Mouse (Mus musculus): ENCODE results near the gene Dsn1.

Dsn1 gene

DNA sequence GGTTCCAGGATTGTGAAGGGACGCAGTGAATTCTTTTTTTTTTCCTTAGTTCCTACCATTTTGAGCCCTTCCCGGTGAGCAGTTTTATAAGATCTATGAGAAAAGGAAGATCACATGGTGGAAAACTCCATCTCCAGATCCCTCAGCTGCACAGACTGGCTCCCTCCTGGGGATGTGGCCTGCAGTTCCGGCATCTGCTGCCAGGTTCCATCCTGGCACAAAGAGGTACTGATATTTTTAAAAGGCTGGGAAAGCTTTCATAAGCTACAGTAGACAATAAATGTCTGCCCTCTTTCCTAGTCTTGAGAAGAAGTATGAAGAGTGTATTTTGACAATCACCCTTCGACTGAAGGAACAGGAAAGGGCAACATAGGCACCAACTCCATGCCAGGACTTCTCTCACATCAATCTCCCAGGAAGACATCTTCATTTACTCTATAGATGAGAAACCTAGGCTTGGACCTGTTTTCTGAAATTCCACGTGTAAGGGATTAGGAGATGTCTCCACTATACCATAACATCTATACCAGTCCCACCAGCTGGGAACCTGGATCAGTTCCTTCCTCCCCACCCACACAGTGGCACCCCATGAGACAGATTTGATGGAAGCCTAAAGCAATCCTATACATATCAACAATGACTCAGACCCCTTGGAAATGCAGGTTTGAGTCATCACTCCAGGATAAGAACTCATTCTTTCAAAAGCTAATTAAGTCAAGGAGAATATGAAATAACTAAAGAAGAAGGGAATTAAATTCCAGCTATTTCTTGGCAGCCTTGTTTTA is 33.4 kb downstream of the Dsn1 start:
- DNase-seq (ENCODE audit: low spot score in 2 of 2) = peak in 1 of 2 experiments; percentile 40

DNA sequence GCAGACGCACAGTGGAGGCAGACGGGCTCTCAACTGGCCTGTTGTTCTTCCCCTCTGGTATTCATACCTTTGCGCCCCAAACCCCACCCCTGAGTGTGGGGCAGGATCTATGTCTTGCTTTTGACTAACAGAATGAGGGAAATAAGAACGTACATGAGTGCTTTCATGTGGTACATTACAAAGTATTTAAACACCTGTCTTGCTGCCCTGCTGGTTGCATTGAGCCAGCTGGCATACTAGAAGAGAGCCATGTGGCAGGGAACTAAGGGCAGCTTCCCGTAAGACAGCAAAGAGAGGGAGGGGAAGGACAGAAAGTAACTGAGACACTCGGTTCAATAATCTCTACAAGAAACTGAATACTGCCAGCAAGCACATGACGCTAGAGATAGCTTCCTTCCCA is 36.7 kb downstream of the Dsn1 start:
- DNase-seq (ENCODE audit: low spot score in 2 of 2) = no peak

DNA sequence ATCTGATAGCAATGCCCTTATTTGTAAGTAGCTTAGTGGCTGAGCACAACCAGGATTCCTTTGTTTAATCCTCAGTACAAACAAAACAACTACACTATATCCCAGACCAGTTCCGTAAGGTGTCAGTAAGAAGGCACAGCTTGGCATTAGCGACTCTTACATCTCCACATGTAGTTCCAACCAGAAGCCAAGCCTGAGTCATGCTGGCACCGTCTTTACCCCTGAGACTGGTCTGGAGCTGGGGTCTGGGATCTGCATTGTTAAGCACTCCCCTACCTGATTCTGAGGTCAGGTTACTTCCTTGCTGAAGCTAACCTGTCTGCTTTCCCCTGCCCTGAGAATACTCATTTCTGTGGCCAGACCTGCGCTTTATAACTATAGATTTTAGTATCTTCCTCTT is 38.5 kb downstream of the Dsn1 start:
- no peak for DNase-seq (ENCODE audit: low spot score in 2 of 2)

DNA sequence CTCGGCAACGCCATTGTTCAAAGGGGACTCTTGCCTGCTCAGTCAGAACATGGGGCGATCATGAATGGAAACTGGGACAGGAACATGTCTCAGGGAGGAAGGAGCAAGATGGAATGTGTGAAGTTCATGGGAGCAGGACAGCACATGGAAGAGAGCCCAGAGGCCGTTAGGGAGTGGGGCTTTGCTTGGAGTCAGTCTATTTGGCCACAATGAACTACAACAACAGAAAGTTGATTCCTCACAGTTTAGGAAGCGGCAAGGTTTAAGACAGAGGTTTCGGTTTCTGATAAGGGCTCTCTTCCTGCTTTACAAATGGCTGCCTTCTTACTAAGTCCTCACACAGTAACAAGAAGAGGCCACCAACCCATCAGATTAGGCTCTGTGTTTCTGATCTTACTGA is 39.6 kb downstream of the Dsn1 start:
- DNase-seq (ENCODE audit: low spot score in 2 of 2) = no peak

DNA sequence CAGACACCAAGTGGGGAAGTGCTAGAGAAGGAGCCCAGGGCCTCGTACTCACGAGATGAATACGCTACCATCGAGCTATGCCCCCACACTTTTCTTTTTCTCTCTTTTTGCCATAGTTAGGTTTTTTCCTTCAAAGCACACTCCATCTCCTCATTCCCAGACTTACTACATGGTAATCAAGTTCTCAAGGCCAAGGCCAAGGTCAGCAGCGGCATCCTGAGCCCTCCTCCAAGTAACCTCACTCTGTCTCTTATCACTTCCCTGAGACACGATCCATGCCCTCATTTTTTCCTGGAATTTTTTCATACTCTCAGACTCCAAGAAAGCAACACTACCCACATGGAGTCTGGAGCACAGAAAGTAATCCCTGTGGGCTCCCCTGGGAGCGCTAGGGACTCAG is 43.1 kb downstream of the Dsn1 start:
- no peak for DNase-seq (ENCODE audit: low spot score in 2 of 2)

DNA sequence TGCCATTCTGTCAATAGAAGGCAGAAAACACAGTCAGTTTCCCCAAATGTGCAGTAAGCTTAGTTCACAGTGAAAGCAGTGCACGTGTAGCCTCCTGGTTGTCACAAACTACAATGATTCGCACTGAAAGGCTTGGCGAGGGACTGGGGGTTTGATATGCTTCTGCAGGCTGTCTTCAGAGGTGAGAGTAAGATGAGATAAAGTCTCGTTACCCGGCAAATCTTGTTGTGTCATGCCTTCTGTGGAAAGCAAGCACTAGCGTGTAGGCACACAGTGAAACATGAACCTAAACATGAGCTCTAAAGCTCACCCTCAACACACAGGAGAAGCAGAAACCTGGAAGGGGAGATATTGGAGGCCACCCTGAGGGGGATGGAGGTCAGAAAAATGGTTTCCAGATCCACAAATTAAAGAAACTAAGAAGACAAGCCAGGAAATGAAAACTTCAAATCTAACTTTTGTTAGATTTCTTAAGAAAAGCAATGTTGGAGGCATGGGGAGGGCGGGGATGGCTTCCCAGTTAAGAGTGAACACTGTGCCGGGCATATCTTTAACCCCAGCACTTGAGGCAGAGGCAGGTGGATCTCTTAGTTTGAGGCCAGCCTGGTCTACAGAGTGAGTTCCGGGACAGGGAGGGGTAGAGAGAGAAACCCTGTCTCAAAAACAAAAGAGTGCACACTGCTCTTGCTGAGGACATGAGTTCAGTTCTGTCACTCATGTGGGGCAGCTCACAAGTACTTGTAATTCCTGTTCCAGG is 48.3 kb downstream of the Dsn1 start:
- DNase-seq (ENCODE audit: low spot score in 2 of 2) = no peak

DNA sequence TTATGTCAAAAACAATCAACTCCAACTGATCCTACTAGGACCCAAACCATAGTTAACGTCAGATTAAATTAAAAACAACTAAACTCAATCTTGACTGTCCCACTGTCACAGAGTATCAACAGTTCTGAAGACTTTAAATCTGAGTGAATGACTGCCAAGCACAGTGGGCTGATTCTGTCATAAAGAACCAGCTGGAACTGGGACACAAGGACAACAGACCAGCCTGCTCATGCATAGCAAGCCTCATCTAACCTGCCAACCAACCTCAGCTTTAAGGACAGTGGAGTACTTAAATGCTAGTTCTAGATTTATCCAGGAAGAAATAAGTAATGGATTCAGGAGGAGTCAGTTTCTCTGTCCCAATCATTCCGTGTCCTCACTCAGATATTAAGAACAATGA is 49.9 kb downstream of the Dsn1 start:
- DNase-seq (ENCODE audit: low spot score in 2 of 2) = no peak

DNA sequence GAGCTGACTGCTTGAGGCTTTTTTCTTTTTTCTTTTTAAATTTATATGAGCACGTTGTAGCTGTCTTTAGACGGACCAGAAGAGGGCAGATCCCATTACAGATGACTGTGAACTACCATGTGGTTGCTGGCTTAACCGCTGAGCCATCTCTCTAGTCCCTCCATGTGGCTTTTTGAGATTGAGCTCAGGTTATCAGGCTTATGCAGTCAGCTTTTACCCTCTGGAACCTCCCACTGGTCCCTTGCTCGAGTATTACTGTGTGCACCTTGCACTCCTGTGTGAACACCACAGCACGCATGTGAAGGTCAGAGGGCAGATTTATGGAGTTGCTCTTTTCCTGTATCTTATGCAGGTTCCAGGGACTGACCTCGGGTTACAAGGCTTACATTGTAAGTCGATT is 50.6 kb downstream of the Dsn1 start:
- DNase-seq (ENCODE audit: low spot score in 2 of 2) = no peak

DNA sequence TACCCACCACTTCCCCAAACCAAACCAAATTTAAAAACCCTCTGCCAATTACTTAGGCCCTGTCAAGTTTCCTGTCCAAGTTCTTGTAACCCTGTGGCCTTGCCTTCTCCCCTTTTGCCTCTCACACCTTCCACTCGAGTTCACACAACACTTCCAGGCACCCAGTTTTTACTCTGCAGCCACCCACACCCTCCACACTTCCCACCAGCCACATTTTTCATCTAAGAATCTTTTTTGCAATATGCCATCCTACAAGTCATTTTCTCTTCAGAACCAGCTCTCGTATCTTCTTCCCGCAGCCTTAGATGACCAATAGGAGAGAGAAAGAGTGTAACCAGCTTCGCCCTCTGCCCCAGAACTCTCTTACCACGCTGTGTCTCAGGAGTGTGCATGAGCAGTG is 52.5 kb downstream of the Dsn1 start:
- no peak for DNase-seq (ENCODE audit: low spot score in 2 of 2)

DNA sequence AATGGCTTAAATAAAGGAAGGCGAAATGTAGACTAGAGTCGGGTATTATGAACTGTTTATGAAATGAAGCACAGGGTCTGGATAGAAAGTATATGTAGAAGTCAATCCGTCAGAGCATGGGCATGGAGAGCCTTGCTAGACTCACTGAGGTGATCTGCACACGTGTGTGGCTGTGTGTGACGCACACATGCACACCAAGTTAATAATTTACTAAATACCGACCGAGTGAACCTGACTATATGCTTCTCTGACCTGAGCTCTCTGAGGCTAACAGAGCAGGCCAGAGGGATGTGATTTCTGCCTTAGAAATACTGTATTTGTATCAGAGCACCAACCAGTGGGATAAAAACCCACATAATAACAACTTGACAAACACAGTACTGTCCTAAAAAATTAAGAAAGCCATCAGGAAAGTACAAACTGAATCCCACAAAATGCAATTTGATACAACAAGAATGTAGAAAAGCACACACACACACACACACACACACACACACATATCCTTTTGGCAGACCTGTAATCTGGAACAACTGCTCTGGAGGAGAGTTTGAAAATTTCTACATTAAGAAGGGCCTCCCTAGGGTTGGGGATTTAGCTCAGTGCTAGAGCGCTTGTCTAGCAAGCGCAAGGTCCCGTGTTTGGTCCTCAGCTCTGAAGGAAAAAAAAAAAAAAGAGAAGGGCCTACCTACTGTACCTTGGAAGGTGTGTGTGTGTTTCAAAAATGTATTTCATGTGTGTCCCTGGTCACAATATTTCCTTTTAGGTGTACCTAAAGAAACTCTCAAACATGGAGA is 55.5 kb downstream of the Dsn1 start:
- DNase-seq (ENCODE audit: low spot score in 2 of 2) = no peak

DNA sequence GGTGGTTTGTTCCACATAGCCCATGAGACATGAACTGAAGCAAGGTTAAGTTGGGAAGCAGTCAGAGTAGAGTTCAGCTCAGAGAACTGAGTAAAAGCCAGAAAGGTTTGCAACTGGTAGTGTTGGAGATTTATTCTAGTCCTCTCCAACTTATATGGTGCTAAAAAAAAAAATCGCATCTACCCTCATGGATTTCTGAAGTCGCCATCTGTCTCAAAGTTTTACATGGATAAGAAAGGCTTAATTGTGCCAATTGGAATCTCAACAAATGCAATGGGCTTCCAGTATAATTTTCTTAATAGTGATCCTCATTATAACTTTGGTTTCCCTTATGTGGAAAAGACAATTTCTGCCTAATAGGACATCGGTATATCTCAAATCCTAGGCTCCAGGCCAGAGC is 56.1 kb downstream of the Dsn1 start:
- DNase-seq (ENCODE audit: low spot score in 2 of 2) = no peak

All from frontal cortex, postnatal 25 days (tissue).